Mouse (Mus musculus) c-Kit-negative CD71-positive TER-119-positive erythroid progenitor cells, embryonic 14.5 days (primary cell): ENCODE measurements around the gene Cgas.

ENCODE experiments used
- DNase-seq: peaks from one replicate; pipeline ENCODE4 v3.0.0-alpha.2; 2013; ENCODE audit warnings: low read depth, low spot score

Cgas gene

GRCm38 (mm10) chr9:78386947-78387346, 56.1 kb downstream of the Cgas start:
- no peak for DNase-seq

GRCm38 (mm10) chr9:78385893-78386292, 57.1 kb downstream of the Cgas start:
- no peak for DNase-seq
